Mouse (Mus musculus) left cerebral cortex, adult 2 months (tissue): Measurements from ENCODE around the gene Ptpn6. TPM values are rescaled to one million over a fixed set of nuclear protein-coding genes. Genes with fewer than 3 reads are reported as not detected.

Source experiments
- DNase-seq, 2 experiments: peaks; one replicate each; pipeline ENCODE4 v3.0.0; 2021 to 2022; ENCODE audit warnings: low spot score in 2 of 2, mixed read lengths in 1 of 2; ENCODE audit errors: extremely low spot score in 1 of 2
- H3K27ac ChIP-seq: fragments of 200-600 bp; 2 replicates; pipeline ENCODE4 v1.8.1; 2022
- H3K4me3 ChIP-seq: fragments of 200-600 bp; 2 replicates; pipeline ENCODE4 v1.8.1; 2022
- CTCF ChIP-seq: fragments of 200-600 bp; IDR thresholded peaks from 2 replicates; pipeline ENCODE4 v1.8.1; 2022; ENCODE audit warnings: antibody characterized with exemption, mild to moderate bottlenecking, moderate library complexity
- intact Hi-C: fragments of 180-260 bp; cut with DNase I; formaldehyde crosslinking; loops from one replicate; pipeline ENCODE4 v1.15.1; 2025
- total RNA-seq, 2 experiments: library from RNA; stranded (reverse); gene quantifications; 2 replicates each; pipeline ENCODE4 v1.2.3; 2021

Ptpn6 gene
- total RNA-seq, 2 experiments from 2014 or later = 3.3 to 4.0 TPM

- TF ChIP-seq CTCF = no peak
- H3K27ac ChIP-seq = no peak overlapping the region
- intact Hi-C loops = no loop called here
- H3K4me3 ChIP-seq = no peak overlapping the region
- DNase-seq = no peak
These were observed 15.3 kb upstream of the Ptpn6 start for GRCm38 (mm10) chr6:124753861-124754260.

- no peak for TF ChIP-seq CTCF
- peak overlapping the region; percentile 53; the same call in 1 of the 2 replicates for H3K27ac ChIP-seq
- intact Hi-C loops = no loop called here
- no peak overlapping the region for H3K4me3 ChIP-seq
- DNase-seq = no peak
These were observed 11.9 kb upstream of the Ptpn6 start for GRCm38 (mm10) chr6:124750405-124750804.

DNA sequence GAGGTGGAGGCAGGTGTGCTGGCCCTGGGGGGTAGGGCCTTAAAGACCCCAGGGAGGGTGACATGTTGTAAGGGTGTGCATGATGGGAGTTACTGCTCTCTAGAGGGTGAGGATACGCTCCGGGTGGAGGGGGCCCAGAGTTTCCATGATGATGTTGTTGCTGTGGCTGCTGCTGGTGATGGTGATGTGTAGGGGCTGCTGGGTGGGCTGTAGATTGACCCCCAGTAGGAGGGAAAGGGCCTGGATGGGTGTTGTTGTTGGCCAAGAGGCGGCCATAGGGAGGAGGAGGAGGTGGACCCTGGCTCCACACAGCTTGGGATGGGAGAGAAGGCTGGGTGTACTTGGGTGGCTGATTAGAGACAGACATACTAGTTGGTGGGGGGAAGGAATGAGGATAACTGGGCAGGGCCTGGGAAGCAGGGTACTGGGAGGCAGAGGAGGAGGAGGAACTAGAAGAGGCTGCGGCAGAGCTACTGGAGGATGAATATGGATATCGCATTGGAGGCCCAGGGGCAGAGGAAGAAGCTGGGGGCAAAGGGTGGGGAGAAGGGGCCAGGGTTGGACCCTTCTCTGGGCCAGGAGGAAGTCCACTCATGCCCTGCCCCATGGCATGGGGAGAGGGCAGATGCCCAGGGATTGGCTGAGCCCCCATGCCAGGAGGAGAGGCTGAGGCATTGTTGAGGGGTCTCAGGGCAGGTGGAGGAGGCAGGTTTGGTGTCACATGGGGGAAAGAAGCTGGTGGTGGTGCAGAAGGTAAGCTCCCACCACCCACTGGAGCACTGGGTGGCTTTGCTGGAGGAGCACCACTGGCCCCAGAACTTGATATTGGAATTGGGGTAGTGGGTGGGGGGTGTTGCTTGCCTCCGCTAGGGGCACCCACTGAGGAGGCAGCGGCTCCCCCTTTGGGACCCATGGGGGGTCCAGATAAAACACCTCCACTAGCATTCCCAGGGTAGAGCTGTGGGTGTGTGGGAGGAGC, 8.4 kb upstream of the Ptpn6 start:
- DNase-seq = peak in 1 of 2 experiments; percentile 18
- Histone ChIP-seq H3K27ac (peak overlapping the region; percentile 28), H3K4me3 (no peak overlapping the region)
- TF ChIP-seq CTCF = no peak
- intact Hi-C loops = no loop called here

DNA sequence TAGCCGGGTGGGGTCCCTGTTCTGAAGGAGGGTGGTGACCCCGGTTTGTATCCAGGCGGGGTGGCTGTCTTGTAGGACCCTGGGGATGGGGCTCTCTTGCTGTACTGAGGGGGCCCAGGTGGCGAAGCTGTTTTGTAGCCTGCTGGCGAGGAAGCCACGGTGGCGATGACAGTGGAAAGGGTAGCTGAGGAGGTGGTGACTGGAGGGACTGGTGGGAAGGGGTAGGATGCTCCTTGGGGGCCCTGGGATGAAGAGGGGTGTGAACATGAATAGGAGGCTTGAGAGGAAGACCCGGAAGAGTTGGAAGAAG, 7.7 kb upstream of the Ptpn6 start:
- no peak for DNase-seq
- intact Hi-C loops = no loop called here
- TF ChIP-seq CTCF = no peak
- peak overlapping the region; percentile 60 for H3K4me3 ChIP-seq
- peak overlapping the region; percentile 96 for H3K27ac ChIP-seq

DNA sequence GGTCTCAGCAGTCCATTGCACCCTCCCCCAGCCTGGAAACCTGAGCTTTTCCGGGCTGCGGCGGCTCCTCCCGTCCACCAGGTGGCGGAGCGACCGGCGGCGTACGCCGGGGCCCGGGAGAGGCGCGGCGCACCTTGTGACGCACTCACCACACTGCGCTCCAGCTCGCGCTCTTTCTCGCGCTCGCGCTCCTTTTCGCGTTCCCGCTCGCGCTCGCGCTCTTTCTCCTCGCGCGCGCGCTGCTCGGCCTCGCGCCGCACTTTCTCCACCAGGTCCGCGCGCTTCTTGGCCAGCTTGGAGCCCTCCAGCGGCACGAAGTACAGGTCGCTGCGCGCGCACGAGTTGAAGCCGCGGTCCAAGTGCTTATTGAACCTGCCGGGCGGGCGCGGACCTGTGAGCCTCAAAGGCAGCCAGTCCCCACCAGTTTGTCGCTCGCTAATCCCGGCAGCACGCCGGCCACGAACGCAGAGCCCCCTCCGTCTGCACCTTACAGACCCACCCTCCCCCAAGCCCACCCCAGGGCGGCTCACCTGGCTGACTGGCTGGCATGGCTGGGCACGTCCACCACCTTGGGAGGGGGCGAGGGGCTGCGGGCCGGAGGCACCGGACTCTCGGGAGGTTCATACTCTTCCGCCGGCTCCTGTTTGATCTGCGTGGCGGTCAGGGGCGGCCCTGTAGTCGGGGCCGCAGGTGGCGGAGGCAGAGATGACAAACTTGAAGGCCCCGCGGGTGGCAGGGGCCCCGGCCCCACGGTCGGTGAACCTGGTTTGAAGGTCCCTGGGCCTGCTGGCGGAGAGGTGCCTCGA, 7.2 kb upstream of the Ptpn6 start:
- peak overlapping the region; percentile 96 for H3K27ac ChIP-seq
- TF ChIP-seq CTCF = peak; percentile 99
- peak; percentile 95 to 97 for DNase-seq
- intact Hi-C loops = loop anchor here (1.0 to 2.0 kb wide), 2 partner anchors 12 to 73 kb away; no protein-coding TSS in a partner anchor
- H3K4me3 ChIP-seq = peak overlapping the region; percentile 60

DNA sequence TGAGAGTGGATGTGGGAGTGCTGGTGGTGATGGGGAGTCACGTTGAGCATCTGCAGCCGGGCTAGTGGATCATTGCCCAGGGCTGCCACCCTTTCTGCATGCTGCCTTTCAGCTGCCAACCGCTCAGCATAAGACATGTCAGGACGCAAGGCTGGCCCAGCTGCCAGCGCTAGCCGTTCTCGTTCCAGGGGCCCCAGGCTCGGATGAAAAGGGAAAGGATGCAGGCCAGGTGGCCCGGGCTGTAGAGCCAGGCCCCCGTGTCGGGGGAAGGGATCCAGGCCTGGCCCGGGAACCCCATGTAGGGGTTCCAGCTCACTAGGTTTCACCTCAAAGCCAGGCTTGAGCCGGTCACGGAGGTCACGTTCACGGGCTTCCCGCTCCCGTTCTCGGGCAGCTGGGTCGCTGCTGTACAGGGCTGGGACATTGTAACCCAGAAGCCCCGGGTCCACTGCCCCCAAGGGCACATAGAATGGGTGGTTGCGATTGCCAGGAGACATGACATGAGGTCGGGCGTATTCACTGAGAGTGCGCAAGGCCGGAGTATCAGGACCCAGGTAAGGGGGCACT, 6.3 kb upstream of the Ptpn6 start:
- no peak for TF ChIP-seq CTCF
- peak overlapping the region; percentile 60 for H3K4me3 ChIP-seq
- H3K27ac ChIP-seq = peak overlapping the region; percentile 96
- intact Hi-C loops = loop anchor here (1.0 to 5.0 kb wide), 3 partner anchors 12 to 72 kb away; no protein-coding TSS in a partner anchor
- no peak for DNase-seq

DNA sequence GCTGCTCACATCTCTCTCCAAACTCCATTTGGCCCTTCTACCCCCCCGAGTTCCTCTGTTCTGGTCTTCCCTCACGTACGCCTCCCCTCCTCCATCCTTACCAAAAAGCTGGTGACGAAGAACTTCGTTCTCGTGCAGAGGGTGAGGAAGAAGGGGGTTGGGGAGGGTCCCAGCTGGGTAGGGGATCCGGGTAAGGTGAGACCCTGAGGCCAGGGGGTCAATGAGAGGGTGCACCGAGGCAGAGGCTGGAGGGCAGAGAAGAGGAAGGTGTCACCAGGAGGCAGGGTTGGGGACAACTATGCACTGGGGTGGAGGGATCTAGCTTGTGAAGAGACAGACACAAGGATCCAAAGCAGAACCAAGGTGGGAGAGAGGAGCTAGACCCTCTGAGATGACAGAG, 5.1 kb upstream of the Ptpn6 start:
- intact Hi-C loops = loop anchor here (2.0 to 5.0 kb wide), 2 partner anchors 41 to 71 kb away; no protein-coding TSS in a partner anchor
- TF ChIP-seq CTCF = no peak
- Histone ChIP-seq H3K4me3 (no peak overlapping the region), H3K27ac (no peak overlapping the region)
- DNase-seq = no peak

GRCm38 (mm10) chr6:124742839-124743514, 4.5 kb upstream of the Ptpn6 start:
- intact Hi-C loops = loop anchor here (5.0 kb wide), 1 partner anchor 41 kb away; no protein-coding TSS in a partner anchor
- Histone ChIP-seq H3K27ac (no peak overlapping the region), H3K4me3 (no peak overlapping the region)
- no peak for TF ChIP-seq CTCF
- no peak for DNase-seq

DNA sequence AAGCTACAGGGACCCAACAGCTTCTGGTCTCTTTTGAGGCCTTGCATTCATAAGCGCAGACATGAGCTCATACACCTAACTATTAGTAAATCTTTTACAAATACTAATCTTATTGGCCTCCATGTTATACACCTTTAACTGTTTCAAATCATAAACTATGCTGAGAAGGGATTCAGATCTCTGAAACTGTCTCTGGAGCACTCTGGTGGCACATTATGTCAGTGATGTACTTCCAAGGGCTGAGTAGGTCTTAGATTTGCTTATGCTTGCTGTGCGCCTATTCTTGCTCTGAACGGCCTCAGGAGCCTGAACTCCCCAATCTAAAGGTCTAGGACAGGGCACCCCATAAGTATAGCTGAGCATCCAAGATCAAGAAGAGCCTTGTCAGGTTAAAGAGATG, 3.3 kb upstream of the Ptpn6 start:
- TF ChIP-seq CTCF = no peak
- Histone ChIP-seq H3K27ac (peak overlapping the region; percentile 99), H3K4me3 (peak overlapping the region; percentile 64)
- DNase-seq = no peak
- intact Hi-C loops = loop anchor here (2.0 to 5.0 kb wide), 2 partner anchors 40 to 79 kb away; partner anchors contain the start of gene Lpcat3

GRCm38 (mm10) chr6:124740888-124741761, 2.6 kb upstream of the Ptpn6 start, which contains the start of gene Grcc10:
Grcc10 (minus strand) TSS chr6:124741374.
- peak within 1 kb of the TSS; percentile 99 for H3K27ac ChIP-seq
- peak within 1 kb of the TSS; percentile 64 for H3K4me3 ChIP-seq
- DNase-seq = peak; percentile 85 to 87
- intact Hi-C loops = loop anchor here (1.0 to 5.0 kb wide), 4 partner anchors 29 to 171 kb away; partner anchors contain the start of genes C1rb, Emg1, Lpcat3 and Phb2
- no peak for TF ChIP-seq CTCF
